Mouse (Mus musculus): ENCODE results near the gene Lctl.

DNA sequence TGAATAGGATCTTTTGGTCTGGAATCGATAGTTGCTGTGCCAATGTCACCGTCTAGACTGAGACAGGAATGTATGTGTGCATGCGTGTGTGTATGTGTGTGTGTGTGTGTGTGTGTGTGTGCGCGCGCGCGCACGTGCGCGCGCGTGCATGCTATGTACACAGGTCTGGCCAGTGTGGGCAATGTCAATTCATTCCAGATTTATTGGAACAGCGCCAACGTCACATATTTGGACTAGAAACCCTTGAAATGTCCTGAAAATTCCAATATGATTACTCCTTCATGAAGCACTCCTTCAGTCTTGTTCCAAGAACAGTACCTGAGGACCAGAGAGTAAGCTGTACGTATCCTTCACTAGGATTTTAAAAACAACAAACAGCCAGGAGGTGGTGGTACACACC lies 6.4 kb upstream of the Lctl start:
- TF ChIP-seq CTCF (IDR thresholded peaks at IDR 0.05; ENCODE audit: extremely low read depth, insufficient read depth, insufficient read length, insufficient replicate concordance) (no peak), POLR2A (IDR thresholded peaks at IDR 0.05; ENCODE audit: low read depth, low read length) (no peak)
